Mouse (Mus musculus): ENCODE data around the gene Armh2. TPM values are rescaled to one million over a fixed set of nuclear protein-coding genes. Genes with fewer than 3 reads are reported as not detected.
"Not testable (repeated sequence)": the region's sequence is repeated elsewhere in the genome, so short reads cannot be mapped to it uniquely, and the experiment has no call there.

The Armh2 gene
- polyA plus RNA-seq, 1 experiment from 2014 or later: not detected

DNA sequence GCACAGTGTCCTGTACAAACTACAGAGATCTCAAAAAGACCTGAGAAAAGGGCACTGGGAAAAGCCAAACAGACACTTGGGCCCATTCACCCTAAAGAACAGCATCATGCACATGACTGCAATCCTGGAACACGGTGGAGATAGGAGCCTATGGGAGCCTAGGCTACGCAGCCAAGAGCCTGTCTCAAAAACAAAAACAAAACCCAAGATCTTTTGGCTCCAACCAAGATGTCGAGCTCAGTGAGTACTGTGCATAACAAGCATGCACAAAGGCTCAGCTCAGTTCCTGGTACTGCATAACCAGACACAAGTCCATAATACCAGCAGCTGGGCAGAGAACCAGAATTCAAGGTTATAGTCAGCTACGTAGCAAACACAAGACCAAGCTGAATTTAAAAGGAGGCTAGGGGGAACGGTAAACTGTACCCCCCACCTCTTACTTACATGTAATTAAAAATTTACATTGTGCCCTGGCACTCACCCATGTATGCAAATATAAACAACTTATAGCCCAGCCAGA is 19.4 kb downstream of the Armh2 start:
- ATAC-seq (replicated peaks; ENCODE audit: insufficient number of reproducible peaks, low FRiP score, low TSS enrichment, low read depth) (no peak), DNase-seq (ENCODE audit: low spot score) (no peak)
- peak overlapping the region; percentile 69; the same call in 1 of the 2 replicates for H3K4me2 ChIP-seq (ENCODE audit: low read depth, low read length)
- no peaks in the 10 kb centered on the region; the same call in 1 of the 2 replicates for H3K36me3 ChIP-seq (replicated peaks; ENCODE audit: control insufficient read depth, insufficient read depth, low read depth, low read length)
- peak overlapping the region; percentile 93 for H3K9ac ChIP-seq (replicated peaks; ENCODE audit: low read length)
- no peaks in the 10 kb centered on the region for H3K27me3 ChIP-seq (ENCODE audit: control insufficient read depth, insufficient read depth, low read length)
- no peaks in the 10 kb centered on the region for H3K4me1 ChIP-seq (ENCODE audit: control insufficient read depth, insufficient read depth, low read length)
- 75% methylated on average over 5 of the region's 5 CpGs for whole genome bisulfite sequencing
- peak overlapping the region; percentile 94 for H3K4me3 ChIP-seq (ENCODE audit: low read depth, low read length)
- no peak overlapping the region for H3K27ac ChIP-seq (replicated peaks; ENCODE audit: low read depth, low read length)
- H3K9me3 ChIP-seq (replicated peaks; ENCODE audit: control insufficient read depth, low read length): no peaks in the 10 kb centered on the region

DNA sequence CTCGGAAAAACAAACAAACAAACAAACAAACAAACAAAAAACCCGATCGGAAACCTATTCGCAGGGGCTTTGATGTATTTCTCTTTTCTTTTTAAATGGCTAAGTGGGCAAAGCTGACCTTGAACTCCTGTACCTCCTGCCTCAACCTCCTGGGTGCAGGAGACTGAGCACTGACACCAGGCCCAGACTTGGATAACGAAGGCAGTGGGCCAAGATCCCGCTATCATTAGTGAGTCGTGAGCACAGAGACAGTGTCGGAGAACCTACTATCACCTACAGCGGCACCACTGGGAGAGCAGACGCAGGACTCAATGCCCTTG is 20.0 kb downstream of the Armh2 start:
- H3K27ac ChIP-seq (replicated peaks; ENCODE audit: low read depth, low read length): peak overlapping the region; percentile 88
- no peaks in the 10 kb centered on the region for H3K4me1 ChIP-seq (ENCODE audit: control insufficient read depth, insufficient read depth, low read length)
- H3K36me3 ChIP-seq (replicated peaks; ENCODE audit: control insufficient read depth, insufficient read depth, low read depth, low read length): no peaks in the 10 kb centered on the region; the same call in 1 of the 2 replicates
- peak overlapping the region; percentile 94 for H3K4me3 ChIP-seq (ENCODE audit: low read depth, low read length)
- peak overlapping the region; percentile 93 for H3K9ac ChIP-seq (replicated peaks; ENCODE audit: low read length)
- no peak for ATAC-seq (replicated peaks; ENCODE audit: insufficient number of reproducible peaks, low FRiP score, low TSS enrichment, low read depth)
- DNase-seq (ENCODE audit: low spot score): no peak
- WGBS: 5% methylated on average over 10 of the region's 10 CpGs
- peak overlapping the region; percentile 69 for H3K4me2 ChIP-seq (ENCODE audit: low read depth, low read length)
- no peaks in the 10 kb centered on the region for H3K9me3 ChIP-seq (replicated peaks; ENCODE audit: control insufficient read depth, low read length)
- H3K27me3 ChIP-seq (ENCODE audit: control insufficient read depth, insufficient read depth, low read length): no peaks in the 10 kb centered on the region

DNA sequence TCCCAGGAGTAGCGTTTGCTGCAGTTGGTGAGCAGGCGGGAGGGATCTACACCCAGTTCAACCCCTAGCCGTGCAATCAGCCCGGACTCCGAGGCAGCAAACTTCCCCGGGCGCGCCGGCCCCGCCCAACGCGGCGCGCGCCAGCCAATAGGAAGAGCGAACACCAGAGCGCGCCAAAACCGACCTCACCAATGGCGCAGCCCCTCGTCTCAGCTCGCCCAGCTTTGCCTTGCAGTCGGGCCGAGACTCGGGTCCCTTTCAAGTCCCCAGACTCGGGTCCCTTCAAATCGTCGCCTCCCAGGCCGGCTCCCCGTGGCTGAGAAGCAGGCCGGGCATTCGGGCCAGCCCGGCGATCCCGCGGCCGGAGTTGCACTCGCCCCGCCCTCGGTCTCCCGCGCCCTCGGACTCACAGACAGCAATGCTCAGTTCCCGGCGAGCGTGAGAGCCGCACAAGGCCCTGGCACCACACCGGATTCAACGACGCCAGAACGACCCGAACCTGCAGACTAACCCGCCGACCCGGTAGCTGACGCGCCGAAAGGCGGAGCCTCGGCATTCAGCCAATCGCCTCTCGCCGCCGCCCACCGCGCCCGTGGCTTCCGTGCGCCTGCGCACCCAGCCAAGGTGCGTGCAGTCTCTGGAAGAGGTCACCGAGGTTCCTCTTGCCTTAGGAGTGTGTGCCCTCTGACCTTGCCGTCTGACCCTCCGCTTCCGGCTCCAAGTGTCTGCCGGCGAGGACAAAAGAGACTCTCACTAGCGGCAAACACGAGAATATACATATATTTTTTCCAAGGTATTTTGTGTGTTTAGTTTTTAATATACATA is 20.6 kb downstream of the Armh2 start, which contains the start of gene Gmnn:
Gene Gmnn, minus strand, starts transcription at position 521 of the 825 bp plus-strand sequence.
- Histone ChIP-seq H3K4me3 (ENCODE audit: low read depth, low read length) (peak within 1 kb of the TSS; percentile 94), H3K9me3 (replicated peaks; ENCODE audit: control insufficient read depth, low read length) (no peaks in the 10 kb centered on the region), H3K4me2 (ENCODE audit: low read depth, low read length) (peak within 1 kb of the TSS; percentile 69), H3K36me3 (replicated peaks; ENCODE audit: control insufficient read depth, insufficient read depth, low read depth, low read length) (no peaks in the 10 kb centered on the region; the same call in 1 of the 2 replicates), H3K27ac (replicated peaks; ENCODE audit: low read depth, low read length) (peak within 1 kb of the TSS; percentile 88), H3K27me3 (ENCODE audit: control insufficient read depth, insufficient read depth, low read length) (no peaks in the 10 kb centered on the region), H3K9ac (replicated peaks; ENCODE audit: low read length) (peak within 1 kb of the TSS; percentile 93), H3K4me1 (ENCODE audit: control insufficient read depth, insufficient read depth, low read length) (no peaks in the 10 kb centered on the region)
- DNase-seq (ENCODE audit: low spot score): peak; percentile 94
- peak; percentile 97 for ATAC-seq (replicated peaks; ENCODE audit: insufficient number of reproducible peaks, low FRiP score, low TSS enrichment, low read depth)
- under 1% methylated on average over 73 of the region's 79 CpGs for WGBS

DNA sequence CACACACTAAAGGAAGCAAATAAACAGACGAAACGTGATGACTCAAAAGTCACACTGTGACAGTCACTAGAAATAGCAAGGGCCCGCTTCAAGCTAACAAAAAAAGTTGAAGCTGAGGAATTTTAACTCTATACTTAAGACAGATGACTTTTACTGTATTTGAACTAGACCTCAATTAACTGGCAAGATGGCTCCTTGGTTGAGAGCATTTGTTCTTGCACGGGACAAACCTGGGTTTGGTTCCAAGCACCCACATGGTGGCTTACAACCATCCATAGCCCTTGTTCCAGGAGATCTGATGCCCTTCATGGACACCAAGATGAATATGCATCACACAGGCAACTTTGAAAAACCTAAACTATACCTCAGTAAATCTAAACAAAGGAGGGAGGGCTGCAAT is 21.2 kb downstream of the Armh2 start:
- peak overlapping the region; percentile 94 for H3K4me3 ChIP-seq (ENCODE audit: low read depth, low read length)
- peak overlapping the region; percentile 93; the same call in 1 of the 2 replicates for H3K9ac ChIP-seq (replicated peaks; ENCODE audit: low read length)
- no peaks in the 10 kb centered on the region for H3K4me1 ChIP-seq (ENCODE audit: control insufficient read depth, insufficient read depth, low read length)
- DNase-seq (ENCODE audit: low spot score): no peak
- WGBS: 39% methylated on average over 4 of the region's 4 CpGs
- no peak for ATAC-seq (replicated peaks; ENCODE audit: insufficient number of reproducible peaks, low FRiP score, low TSS enrichment, low read depth)
- H3K27ac ChIP-seq (replicated peaks; ENCODE audit: low read depth, low read length): no peak overlapping the region
- no peaks in the 10 kb centered on the region; the same call in 1 of the 2 replicates for H3K36me3 ChIP-seq (replicated peaks; ENCODE audit: control insufficient read depth, insufficient read depth, low read depth, low read length)
- peak overlapping the region; percentile 69 for H3K4me2 ChIP-seq (ENCODE audit: low read depth, low read length)
- H3K27me3 ChIP-seq (ENCODE audit: control insufficient read depth, insufficient read depth, low read length): no peaks in the 10 kb centered on the region
- H3K9me3 ChIP-seq (replicated peaks; ENCODE audit: control insufficient read depth, low read length): no peaks in the 10 kb centered on the region

DNA sequence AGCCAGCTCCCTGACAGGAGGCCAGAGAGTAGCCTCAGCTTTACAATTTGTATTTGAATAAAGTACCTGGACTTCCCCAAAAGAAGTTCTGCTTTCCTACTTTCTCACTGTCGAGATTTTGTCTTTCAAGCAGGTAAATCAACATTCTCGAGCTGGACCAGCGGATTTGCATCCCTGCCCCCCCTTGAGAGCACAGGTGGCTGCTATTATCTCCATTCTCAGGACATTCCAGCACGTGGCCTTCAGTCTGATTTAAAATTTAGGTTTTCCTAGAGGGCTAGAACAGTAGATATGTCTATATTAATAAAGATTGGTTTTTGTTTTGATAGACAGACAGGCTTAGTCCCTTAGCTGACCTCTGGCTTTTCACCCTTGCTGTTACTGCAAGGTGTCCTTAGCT is 26.8 kb downstream of the Armh2 start:
- H3K4me2 ChIP-seq (ENCODE audit: low read depth, low read length); H3K36me3 ChIP-seq (replicated peaks; ENCODE audit: control insufficient read depth, insufficient read depth, low read depth, low read length); H3K9ac ChIP-seq (replicated peaks; ENCODE audit: low read length); H3K27me3 ChIP-seq (ENCODE audit: control insufficient read depth, insufficient read depth, low read length); H3K9me3 ChIP-seq (replicated peaks; ENCODE audit: control insufficient read depth, low read length); H3K27ac ChIP-seq (replicated peaks; ENCODE audit: low read depth, low read length); H3K4me1 ChIP-seq (ENCODE audit: control insufficient read depth, insufficient read depth, low read length); DNase-seq (ENCODE audit: low spot score); H3K4me3 ChIP-seq (ENCODE audit: low read depth, low read length); ATAC-seq (replicated peaks; ENCODE audit: insufficient number of reproducible peaks, low FRiP score, low TSS enrichment, low read depth): not testable (repeated sequence)
- 63% methylated on average over 4 of the region's 4 CpGs for WGBS

DNA sequence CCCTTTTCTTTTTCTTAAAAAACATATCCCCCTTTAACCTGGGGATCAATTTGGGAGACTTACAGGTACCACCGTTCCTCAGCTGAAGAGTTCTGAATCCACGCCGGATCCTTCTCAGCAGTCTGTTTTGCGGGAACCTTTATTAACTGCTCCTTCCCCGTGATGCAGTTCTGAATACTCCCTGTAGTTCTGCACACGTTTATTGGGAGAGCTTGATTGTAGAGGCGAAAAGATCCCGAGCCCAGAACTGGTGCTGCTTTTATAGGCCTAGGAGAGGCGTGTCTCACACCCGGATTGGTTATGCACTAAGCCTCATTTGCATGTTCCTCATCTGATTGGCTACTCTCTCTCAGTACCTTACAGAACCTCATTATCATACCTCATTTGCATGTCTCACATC is 30.4 kb downstream of the Armh2 start:
- not testable (repeated sequence) for H3K9me3 ChIP-seq (replicated peaks; ENCODE audit: control insufficient read depth, low read length); DNase-seq (ENCODE audit: low spot score); ATAC-seq (replicated peaks; ENCODE audit: insufficient number of reproducible peaks, low FRiP score, low TSS enrichment, low read depth); H3K9ac ChIP-seq (replicated peaks; ENCODE audit: low read length); H3K4me1 ChIP-seq (ENCODE audit: control insufficient read depth, insufficient read depth, low read length); H3K27ac ChIP-seq (replicated peaks; ENCODE audit: low read depth, low read length); H3K4me3 ChIP-seq (ENCODE audit: low read depth, low read length); H3K27me3 ChIP-seq (ENCODE audit: control insufficient read depth, insufficient read depth, low read length); H3K36me3 ChIP-seq (replicated peaks; ENCODE audit: control insufficient read depth, insufficient read depth, low read depth, low read length); H3K4me2 ChIP-seq (ENCODE audit: low read depth, low read length)
- 92% methylated on average over 10 of the region's 10 CpGs for WGBS

DNA sequence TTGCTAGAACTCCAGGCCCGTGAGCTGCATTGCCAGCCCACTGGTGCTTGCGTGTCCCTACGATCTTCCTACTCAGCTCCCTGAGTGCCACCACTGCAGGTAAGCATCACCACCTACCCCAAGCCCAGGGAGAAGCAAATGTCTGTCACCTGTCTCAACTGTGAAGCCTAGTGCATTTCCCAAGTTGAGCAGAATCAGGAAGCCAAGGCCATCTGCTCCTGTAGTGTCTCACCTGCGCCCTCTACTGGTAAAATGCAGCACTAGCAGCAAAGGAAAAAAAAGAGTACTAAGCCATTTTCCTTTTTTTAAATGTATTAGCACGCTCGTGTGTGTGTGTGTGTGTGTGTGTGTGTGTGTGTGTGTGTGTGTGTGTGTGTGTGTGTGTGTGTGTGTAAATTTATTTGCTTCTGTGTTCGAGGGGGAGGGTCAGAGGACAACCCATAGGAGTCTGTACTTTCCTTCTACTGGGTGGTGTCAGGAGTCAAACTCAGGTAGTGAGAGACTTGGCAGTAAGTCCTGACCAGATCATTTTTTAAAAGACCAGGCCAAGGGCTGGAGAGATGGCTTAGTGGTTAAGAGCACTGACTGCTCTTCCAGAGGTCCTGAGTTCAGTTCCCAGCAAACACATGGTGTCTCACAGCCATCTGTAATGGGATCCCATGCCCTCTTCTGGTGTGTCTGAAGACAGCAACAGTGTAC is 35.3 kb downstream of the Armh2 start:
- ATAC-seq (replicated peaks; ENCODE audit: insufficient number of reproducible peaks, low FRiP score, low TSS enrichment, low read depth) (no peak), DNase-seq (ENCODE audit: low spot score) (peak; percentile 79)
- Histone ChIP-seq H3K9ac (replicated peaks; ENCODE audit: low read length) (no peak overlapping the region), H3K36me3 (replicated peaks; ENCODE audit: control insufficient read depth, insufficient read depth, low read depth, low read length) (no peaks in the 10 kb centered on the region), H3K27me3 (ENCODE audit: control insufficient read depth, insufficient read depth, low read length) (no peaks in the 10 kb centered on the region), H3K4me2 (ENCODE audit: low read depth, low read length) (no peak overlapping the region), H3K4me3 (ENCODE audit: low read depth, low read length) (no peak overlapping the region), H3K4me1 (ENCODE audit: control insufficient read depth, insufficient read depth, low read length) (no peaks in the 10 kb centered on the region), H3K27ac (replicated peaks; ENCODE audit: low read depth, low read length) (no peak overlapping the region), H3K9me3 (replicated peaks; ENCODE audit: control insufficient read depth, low read length) (no peaks in the 10 kb centered on the region)
- WGBS: 57% methylated on average over 7 of the region's 7 CpGs

DNA sequence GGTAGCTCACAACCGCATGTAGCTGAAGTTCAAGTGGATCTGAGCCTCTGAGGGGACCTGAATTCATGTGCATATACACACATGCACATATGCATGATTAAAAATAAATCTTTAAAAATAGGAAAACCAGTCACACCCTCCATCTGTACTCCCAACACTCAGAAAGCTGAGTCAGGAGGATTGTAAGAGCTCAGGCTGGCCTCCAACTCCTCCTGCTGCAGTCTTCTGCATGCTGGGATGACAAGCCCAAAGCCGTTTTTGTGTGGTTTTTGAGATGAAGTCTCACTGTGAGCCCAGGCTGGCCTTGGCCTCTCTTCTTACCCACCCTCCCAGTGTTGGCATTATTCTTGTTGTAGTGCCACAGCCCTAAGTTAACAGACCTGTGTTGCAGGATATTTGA is 37.0 kb downstream of the Armh2 start:
- DNase-seq (ENCODE audit: low spot score) (no peak), ATAC-seq (replicated peaks; ENCODE audit: insufficient number of reproducible peaks, low FRiP score, low TSS enrichment, low read depth) (no peak)
- WGBS: 57% methylated on average over 2 of the region's 2 CpGs
- Histone ChIP-seq H3K27ac (replicated peaks; ENCODE audit: low read depth, low read length) (no peak overlapping the region), H3K4me2 (ENCODE audit: low read depth, low read length) (no peak overlapping the region), H3K4me3 (ENCODE audit: low read depth, low read length) (no peak overlapping the region), H3K9ac (replicated peaks; ENCODE audit: low read length) (no peak overlapping the region), H3K4me1 (ENCODE audit: control insufficient read depth, insufficient read depth, low read length) (no peaks in the 10 kb centered on the region), H3K36me3 (replicated peaks; ENCODE audit: control insufficient read depth, insufficient read depth, low read depth, low read length) (no peaks in the 10 kb centered on the region), H3K9me3 (replicated peaks; ENCODE audit: control insufficient read depth, low read length) (no peaks in the 10 kb centered on the region), H3K27me3 (ENCODE audit: control insufficient read depth, insufficient read depth, low read length) (no peaks in the 10 kb centered on the region)

Measured in embryonic facial prominence, embryonic 11.5 days (tissue).